Mouse (Mus musculus): ENCODE data around the gene Thy1.

DNA sequence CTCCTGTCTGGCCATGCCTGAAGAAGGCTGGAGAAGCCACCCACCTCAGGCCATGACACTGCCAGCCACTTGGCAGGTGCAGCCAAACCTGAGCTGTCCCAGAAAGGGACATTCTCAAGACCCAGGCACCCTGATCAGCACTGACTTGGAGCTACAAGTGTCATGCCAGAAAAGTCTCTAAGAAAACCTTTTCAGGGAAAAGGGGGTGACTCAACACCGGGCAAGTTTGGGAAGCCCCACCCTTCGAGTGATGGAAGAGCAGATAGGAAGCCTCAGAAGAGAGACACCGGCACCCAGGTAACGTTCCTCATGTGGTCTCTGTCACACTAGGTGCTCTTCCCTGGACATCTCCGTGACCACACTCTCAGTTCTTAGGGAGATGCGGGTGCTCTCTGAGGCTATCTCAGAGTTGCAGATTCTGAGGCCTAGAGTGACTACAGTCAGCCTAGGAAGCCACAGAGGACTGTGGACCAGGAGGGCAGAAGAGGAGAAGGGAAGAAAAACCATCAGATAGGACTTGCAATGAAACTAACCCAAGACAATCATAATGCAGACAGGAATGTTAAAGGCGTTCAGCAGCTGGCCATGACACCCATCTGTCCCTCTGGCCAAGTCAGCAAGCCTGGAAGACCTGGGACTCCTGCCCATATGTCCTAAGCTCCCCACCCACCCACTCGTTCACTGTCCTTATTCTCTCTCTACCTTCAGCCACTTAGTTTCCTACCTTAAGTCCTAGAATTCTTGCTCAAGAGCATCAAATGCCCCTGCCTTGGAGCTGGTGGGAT is 6.4 kb downstream of the Thy1 start:
- TF ChIP-seq POLR2A (IDR thresholded peaks at IDR 0.05; ENCODE audit: insufficient read length, low read depth) = no peak
- TF ChIP-seq POLR2AphosphoS2 (IDR thresholded peaks at IDR 0.05; ENCODE audit: insufficient read length, low read depth) = no peak
- no peak for TF ChIP-seq MAX (IDR thresholded peaks at IDR 0.05; ENCODE audit: low read depth)
